Mouse (Mus musculus) effector memory CD4-positive, alpha-beta T cell, adult 7 months (primary cell): ENCODE data around the gene Wdr43. TPM values are rescaled to one million over a fixed set of nuclear protein-coding genes. Genes with fewer than 3 reads are reported as not detected.

Experiments used
- polyA plus RNA-seq: library from polyadenylated mRNA; unstranded; fragments of 100-300 nt; shearing (Covaris generic); gene quantifications from one replicate; pipeline ENCODE4 v1.2.1, GENCODE M21; 2017

Gene Wdr43
- polyA plus RNA-seq = 170 TPM

GRCm38 (mm10) chr17:71615638-71616318 lies at the start of gene Wdr43:
Wdr43 (plus strand) TSS chr17:71615895.

GRCm38 (mm10) chr17:71673092-71673491 lies 57.4 kb downstream of the Wdr43 start, which contains the start of gene Togaram2:
Togaram2 (plus strand) TSS chr17:71673261.

Other genes with a start within 250 kb of the Wdr43 start
- 10.1 TPM for gene Gm4707, start 156.0 kb upstream of the Wdr43 start, polyA plus RNA-seq
- gene Smchd1, start 140.6 kb upstream of the Wdr43 start, polyA plus RNA-seq = 173 TPM
- gene Ndc80, start 89.0 kb upstream of the Wdr43 start, polyA plus RNA-seq = 10.3 TPM
- 0.61 TPM for gene Spdya, start 63.8 kb upstream of the Wdr43 start, polyA plus RNA-seq
- 0.59 TPM for gene Togaram2, start 57.4 kb downstream of the Wdr43 start, polyA plus RNA-seq
- gene Pcare, start 137.0 kb downstream of the Wdr43 start, polyA plus RNA-seq = not detected
- 0.16 TPM for gene Clip4, start 152.6 kb downstream of the Wdr43 start, polyA plus RNA-seq